Mouse (Mus musculus): ENCODE results near the gene Fbxl20. TPM values are rescaled to one million over a fixed set of nuclear protein-coding genes. Genes with fewer than 3 reads are reported as not detected.

Fbxl20 gene
- polyA plus RNA-seq, 1 experiment from 2014 or later = 29.5 TPM

DNA sequence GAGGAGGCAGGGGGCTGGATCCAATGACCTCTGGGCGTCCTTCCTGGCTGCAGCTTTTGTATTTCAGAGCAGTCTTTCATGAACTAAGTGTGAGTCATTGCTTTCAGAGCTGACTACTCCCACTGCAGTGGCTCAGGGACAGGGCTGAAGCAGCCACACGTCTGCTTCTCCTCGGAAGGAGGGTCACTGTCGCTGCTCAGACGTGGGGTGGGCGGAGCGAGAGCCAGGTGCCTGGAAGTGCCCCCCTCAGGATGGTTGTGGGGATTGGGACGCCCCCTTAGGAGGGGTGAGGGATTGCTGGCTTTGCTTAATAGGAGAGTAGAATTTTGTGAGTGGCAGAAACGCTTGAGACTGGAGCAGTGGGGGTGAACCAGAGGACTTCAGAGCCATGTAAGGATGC, 92.7 kb downstream of the Fbxl20 start:
- Histone ChIP-seq H3K4me3 (replicated peaks) (no peak overlapping the region), H3K27me3 (peaks cover 40% of the 10 kb centered on the region), H3K9me3 (no peaks in the 10 kb centered on the region), H3K36me3 (replicated peaks) (no peaks in the 10 kb centered on the region), H3K4me2 (no peak overlapping the region), H3K27ac (no peak overlapping the region), H3K4me1 (peaks cover 15% of the 10 kb centered on the region), H3K9ac (no peak overlapping the region)
- WGBS = 32% methylated on average over 9 of the region's 9 CpGs
- no peak for ATAC-seq (ENCODE audit: low FRiP score)

DNA sequence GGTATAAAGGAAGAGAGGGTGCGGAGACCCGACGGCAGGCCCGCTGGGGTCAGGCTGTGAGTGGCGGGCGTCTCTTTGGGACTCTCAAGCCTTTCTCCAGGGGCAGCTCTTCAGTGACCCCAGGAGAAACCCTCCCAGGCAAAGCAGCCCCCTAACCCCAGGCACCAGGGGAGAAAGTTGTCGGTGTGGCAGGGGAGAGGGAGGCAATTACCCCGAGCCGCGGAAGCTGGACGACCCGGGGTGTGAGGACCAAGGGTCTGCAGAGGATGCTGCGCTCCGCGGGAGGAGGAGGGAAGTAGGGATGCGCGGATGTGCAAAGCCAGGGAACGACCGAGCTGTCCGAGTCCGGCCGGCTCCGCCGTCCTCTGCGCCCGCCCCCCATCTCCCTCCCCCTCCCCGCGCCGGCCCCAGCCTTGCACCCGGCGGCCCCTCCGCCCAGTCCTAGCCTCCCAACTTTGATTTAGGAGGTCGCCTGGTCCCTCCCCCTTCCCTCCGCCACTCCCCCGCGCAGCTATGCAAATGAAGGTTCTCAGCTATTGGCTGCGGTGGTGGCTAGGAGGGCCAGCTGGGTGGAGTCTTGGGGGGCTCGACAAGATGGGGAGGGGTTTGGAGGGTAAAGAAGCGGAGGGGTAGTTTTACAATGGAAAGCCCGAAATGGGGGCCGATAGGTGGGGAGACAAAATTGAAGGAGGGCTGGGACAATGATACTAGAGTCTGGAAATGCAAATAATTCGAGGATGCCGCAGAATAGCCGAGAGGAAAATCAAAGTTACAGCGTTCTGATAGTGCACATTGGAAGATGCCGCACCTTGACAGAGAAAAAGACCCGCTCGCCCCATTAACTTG, 97.0 kb downstream of the Fbxl20 start, which contains the start of gene Stac2:
TSS of gene Stac2 (minus strand) at position 474 of the 846 bp plus-strand sequence.
- ATAC-seq (ENCODE audit: low FRiP score) = peak; percentile 83
- H3K27ac ChIP-seq = peak within 1 kb of the TSS; percentile 50
- 2% methylated on average over 38 of the region's 48 CpGs for whole genome bisulfite sequencing
- peaks cover 20% of the 10 kb centered on the region for H3K4me1 ChIP-seq
- peak within 1 kb of the TSS; percentile 72 for H3K4me2 ChIP-seq
- H3K36me3 ChIP-seq (replicated peaks) = no peaks in the 10 kb centered on the region
- H3K4me3 ChIP-seq (replicated peaks) = peak within 1 kb of the TSS; percentile 52
- H3K9ac ChIP-seq = peak within 1 kb of the TSS; percentile 51
- H3K9me3 ChIP-seq = no peaks in the 10 kb centered on the region
- peaks cover 82% of the 10 kb centered on the region for H3K27me3 ChIP-seq

DNA sequence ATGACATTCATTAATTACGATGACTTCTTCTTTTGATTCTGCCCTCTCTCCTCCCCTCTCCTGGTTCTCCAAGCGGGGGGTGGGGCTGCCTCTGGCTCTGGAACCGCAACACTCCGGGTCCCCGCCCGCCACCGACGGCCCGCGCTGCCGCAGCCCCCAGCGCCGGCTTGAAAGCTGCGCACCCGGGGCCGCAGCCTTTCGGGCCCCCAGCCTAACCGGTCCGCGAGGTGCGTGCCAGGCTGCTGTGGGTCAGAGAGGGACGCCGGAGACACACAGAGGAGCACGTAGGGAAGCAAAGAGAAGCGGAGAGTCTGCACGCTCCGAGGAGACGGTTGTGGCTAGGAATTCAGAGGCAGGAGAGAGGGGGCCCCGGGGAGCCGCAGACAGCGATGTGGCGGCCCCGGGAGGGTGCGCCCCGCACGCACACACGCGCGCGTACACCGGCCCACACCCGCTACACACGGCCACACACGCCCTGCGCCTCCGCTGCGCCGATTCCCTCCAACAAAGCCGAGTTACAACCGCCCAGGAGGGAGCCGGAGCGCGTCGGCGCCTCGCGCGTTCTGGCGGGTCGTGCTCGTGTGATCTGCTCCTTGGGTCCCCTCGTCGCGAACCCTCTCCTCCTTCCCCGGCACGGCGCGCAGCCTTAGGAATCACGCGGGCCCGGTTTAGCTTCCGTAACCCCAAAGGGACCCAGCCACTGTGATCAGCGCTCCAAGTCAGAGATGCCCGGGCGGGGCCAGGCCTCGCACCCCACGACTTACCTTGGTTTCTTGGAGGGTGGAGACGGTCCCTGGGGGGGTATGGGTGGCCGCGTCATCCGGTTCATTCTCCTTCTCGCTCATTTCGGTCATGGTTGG, 97.8 kb downstream of the Fbxl20 start:
- peak overlapping the region; percentile 50 for H3K27ac ChIP-seq
- peak overlapping the region; percentile 72 for H3K4me2 ChIP-seq
- no peaks in the 10 kb centered on the region for H3K36me3 ChIP-seq (replicated peaks)
- peak overlapping the region; percentile 51 for H3K9ac ChIP-seq
- peaks cover 20% of the 10 kb centered on the region for H3K4me1 ChIP-seq
- H3K4me3 ChIP-seq (replicated peaks) = peak overlapping the region; percentile 52
- peaks cover 88% of the 10 kb centered on the region for H3K27me3 ChIP-seq
- under 1% methylated on average over 83 of the region's 83 CpGs for WGBS
- H3K9me3 ChIP-seq = no peaks in the 10 kb centered on the region
- peak; percentile 27; the same call in 1 of the 2 replicates for ATAC-seq (ENCODE audit: low FRiP score)

DNA sequence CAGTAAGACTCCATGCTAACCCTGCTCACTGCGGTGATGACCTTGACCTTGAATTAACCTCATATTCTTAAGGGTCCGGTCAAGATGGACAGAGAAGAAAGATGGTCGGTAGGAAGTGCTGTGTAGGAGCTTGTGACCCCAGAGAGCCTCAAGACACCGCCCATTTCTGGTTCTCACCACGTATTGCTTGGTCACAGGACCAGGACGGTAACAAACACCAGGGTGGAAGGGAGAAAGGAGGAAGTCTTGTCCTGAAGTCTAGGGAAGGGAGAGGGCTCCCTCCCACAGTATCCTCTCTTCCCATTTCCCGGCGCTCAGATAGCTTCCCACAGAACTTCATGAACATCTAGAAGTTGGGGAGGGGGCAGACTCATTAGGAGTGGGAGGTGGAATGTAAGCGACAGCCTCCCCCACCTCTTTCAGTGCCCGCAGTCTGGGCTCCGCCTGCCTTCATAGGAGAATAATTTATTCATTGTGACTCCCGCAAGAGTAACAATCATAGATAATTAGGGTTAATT, 98.5 kb downstream of the Fbxl20 start:
- H3K9ac ChIP-seq = no peak overlapping the region; the same call in 1 of the 2 replicates
- ATAC-seq (ENCODE audit: low FRiP score) = peak; percentile 36; the same call in 1 of the 2 replicates
- no peaks in the 10 kb centered on the region for H3K9me3 ChIP-seq
- 6% methylated on average over 12 of the region's 12 CpGs for WGBS
- no peaks in the 10 kb centered on the region for H3K36me3 ChIP-seq (replicated peaks)
- H3K4me1 ChIP-seq = peaks cover 20% of the 10 kb centered on the region
- H3K27ac ChIP-seq = no peak overlapping the region
- H3K4me3 ChIP-seq (replicated peaks) = peak overlapping the region; percentile 52
- H3K4me2 ChIP-seq = peak overlapping the region; percentile 72
- peaks cover 86% of the 10 kb centered on the region for H3K27me3 ChIP-seq

DNA sequence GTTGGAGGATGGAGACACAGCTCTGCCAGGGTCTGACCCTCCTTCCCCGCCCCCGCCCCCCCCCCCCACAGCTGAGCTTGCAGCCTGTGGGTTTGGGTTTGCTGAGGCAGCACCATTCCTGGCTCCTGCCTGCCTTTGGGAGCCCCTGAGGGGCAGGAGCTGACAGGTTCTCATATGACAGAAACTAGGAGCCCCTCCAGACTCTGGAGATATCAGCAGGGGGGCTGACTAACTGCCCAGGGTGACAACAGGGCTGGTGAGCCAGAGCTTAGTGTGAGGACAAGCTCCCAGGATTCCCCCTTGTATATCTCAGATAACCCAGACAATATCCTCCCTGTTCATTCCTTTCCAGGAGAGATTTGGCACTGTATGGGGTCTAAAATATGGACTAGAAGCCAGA, 99.3 kb downstream of the Fbxl20 start:
- no peak overlapping the region for H3K27ac ChIP-seq
- H3K36me3 ChIP-seq (replicated peaks) = no peaks in the 10 kb centered on the region
- peak overlapping the region; percentile 4; the same call in 1 of the 2 replicates for H3K4me2 ChIP-seq
- H3K4me1 ChIP-seq = peaks cover 20% of the 10 kb centered on the region
- peaks cover 85% of the 10 kb centered on the region for H3K27me3 ChIP-seq
- no peak overlapping the region for H3K9ac ChIP-seq
- no peaks in the 10 kb centered on the region for H3K9me3 ChIP-seq
- no peak for ATAC-seq (ENCODE audit: low FRiP score)
- H3K4me3 ChIP-seq (replicated peaks) = no peak overlapping the region
- WGBS = 7% methylated on average over 2 of the region's 2 CpGs

DNA sequence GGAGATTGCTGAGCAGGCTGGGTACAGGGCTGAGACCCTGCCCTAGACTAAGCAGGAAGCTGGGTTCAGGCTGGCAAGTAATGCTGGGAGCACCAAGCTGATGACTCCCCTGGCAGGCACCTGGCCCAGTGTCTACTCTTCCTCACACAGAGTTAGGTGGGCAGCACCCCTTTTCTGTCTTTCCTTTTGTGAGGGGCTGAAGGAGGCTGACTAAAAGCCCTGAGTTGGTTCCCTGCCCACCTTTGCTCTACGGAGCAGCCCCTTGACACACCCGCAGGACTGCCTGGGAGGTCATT, 99.7 kb downstream of the Fbxl20 start:
- Histone ChIP-seq H3K4me2 (no peak overlapping the region), H3K9ac (no peak overlapping the region), H3K27ac (no peak overlapping the region), H3K9me3 (no peaks in the 10 kb centered on the region), H3K4me1 (peaks cover 20% of the 10 kb centered on the region), H3K36me3 (replicated peaks) (no peaks in the 10 kb centered on the region), H3K4me3 (replicated peaks) (no peak overlapping the region), H3K27me3 (peaks cover 81% of the 10 kb centered on the region)
- ATAC-seq (ENCODE audit: low FRiP score) = no peak
- WGBS = 20% methylated on average over 2 of the region's 2 CpGs

DNA sequence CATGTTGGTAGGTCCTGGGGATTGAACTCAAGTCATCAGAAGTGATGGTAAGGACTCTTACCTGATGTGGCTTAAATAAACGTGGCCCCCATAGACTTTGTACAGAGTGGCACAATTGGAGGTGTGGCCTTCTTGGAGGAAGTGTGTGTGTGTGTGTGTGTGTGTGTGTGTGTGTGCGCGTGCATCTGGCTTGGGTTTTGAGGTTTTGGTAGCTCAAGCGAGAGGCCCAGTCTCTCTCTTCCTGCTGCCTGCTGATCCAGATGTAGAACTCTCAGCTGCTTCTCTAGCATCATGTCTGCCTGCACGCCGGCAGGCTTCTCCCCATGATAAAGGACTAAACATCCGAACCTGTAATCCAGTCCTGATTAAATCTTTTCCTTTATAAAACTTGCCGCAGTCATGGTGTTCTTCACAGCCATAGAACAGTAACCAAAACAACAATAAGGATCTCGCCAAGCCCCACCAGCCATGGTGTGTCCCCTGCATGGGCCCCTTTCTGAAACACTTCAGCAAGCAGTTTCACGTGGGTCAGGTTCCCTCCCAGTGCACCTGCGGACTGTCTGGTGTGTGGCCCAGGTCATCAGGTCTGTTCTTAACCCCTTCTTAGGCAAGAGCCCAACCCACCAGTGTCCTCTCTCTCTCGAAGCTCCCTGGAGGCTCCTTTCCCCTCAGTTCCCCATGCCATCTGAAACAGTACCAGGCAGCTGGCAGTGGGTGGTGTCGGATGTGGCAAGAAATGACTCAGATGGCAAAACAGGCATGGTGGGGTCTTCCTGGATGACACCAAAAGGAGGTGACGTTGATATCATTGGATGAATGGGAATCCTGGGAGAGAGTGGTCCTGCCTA, 100.3 kb downstream of the Fbxl20 start:
- 73% methylated on average over 14 of the region's 14 CpGs for WGBS
- Histone ChIP-seq H3K4me1 (peaks cover 20% of the 10 kb centered on the region), H3K27me3 (peaks cover 75% of the 10 kb centered on the region), H3K4me3 (replicated peaks) (no peak overlapping the region), H3K4me2 (no peak overlapping the region), H3K36me3 (replicated peaks) (no peaks in the 10 kb centered on the region), H3K9me3 (no peaks in the 10 kb centered on the region), H3K27ac (no peak overlapping the region), H3K9ac (no peak overlapping the region)
- ATAC-seq (ENCODE audit: low FRiP score) = no peak

DNA sequence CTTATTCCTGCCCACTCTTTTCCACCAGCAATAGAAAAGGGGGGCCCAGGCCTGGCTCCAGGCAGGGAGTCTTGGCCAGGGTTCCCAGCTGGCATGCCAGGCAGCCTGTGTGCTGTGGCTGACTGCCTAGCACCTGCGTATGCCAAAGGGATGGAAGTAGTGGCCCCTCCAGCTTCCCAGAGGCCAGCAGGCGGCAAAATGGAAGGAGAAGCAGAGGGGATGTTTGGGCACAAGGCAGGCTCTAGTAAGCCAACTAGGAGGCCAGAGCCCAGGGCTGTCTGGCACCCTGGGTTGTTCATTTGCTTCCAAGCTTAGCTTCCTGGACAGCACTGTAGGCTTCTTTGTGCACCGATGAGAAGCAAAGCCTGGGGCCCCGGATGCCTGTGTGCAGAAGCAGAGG, 102.5 kb downstream of the Fbxl20 start:
- Histone ChIP-seq H3K9me3 (no peaks in the 10 kb centered on the region), H3K27ac (no peak overlapping the region), H3K27me3 (peaks cover 58% of the 10 kb centered on the region), H3K4me2 (no peak overlapping the region), H3K4me1 (peaks cover 16% of the 10 kb centered on the region), H3K9ac (no peak overlapping the region), H3K4me3 (replicated peaks) (no peak overlapping the region), H3K36me3 (replicated peaks) (no peaks in the 10 kb centered on the region)
- ATAC-seq (ENCODE audit: low FRiP score) = no peak
- WGBS = 79% methylated on average over 4 of the region's 4 CpGs

DNA sequence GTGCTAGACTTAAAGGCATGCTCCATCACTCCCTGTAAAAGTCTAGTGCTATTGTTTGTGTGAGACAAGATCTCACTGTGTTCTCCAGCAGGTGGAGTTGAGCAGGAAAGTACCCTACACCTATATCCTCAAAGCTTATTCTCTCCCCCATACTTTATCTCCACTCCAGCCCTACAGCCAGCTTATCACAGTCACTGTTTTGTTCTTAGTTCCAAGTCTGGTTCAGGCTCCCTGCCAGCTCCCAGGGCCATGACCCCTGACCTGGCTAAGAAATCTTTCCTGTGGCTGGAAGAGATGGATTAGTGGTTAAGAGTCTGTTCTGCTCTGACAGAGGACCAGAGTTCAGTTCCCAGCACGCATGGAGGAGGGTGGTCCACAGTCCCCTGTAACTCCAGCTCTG, 103.7 kb downstream of the Fbxl20 start:
- no peak overlapping the region for H3K4me2 ChIP-seq
- peaks cover 3% of the 10 kb centered on the region; the same call in 1 of the 2 replicates for H3K4me1 ChIP-seq
- no peak for ATAC-seq (ENCODE audit: low FRiP score)
- no peak overlapping the region for H3K9ac ChIP-seq
- 80% methylated on average over 1 of the region's 1 CpGs for WGBS
- H3K36me3 ChIP-seq (replicated peaks) = no peaks in the 10 kb centered on the region
- peaks cover 45% of the 10 kb centered on the region for H3K27me3 ChIP-seq
- no peak overlapping the region for H3K4me3 ChIP-seq (replicated peaks)
- no peak overlapping the region for H3K27ac ChIP-seq
- H3K9me3 ChIP-seq = no peaks in the 10 kb centered on the region

DNA sequence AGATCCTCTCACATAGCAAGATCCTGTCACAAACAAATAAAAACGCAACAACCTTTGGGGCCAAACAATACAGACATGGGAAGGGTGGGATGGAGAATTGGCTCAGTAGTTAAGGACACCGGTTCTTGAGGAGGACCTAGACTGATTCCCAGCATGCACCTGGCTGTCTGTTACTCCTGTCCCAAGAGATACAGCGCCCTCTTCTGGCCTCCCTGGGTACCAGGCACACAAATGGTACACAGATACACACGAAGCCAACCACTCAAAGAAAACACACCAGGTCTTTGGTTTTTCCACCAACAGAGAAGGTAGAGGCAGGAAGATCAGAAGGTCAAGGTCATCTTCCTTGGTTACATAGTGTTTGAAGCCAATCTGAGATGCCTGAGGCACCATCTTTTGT, 104.6 kb downstream of the Fbxl20 start:
- 70% methylated on average over 4 of the region's 4 CpGs for WGBS
- peaks cover 37% of the 10 kb centered on the region for H3K27me3 ChIP-seq
- H3K4me1 ChIP-seq = no peaks in the 10 kb centered on the region
- H3K36me3 ChIP-seq (replicated peaks) = no peaks in the 10 kb centered on the region
- no peak overlapping the region for H3K27ac ChIP-seq
- no peak for ATAC-seq (ENCODE audit: low FRiP score)
- H3K9me3 ChIP-seq = no peaks in the 10 kb centered on the region
- no peak overlapping the region for H3K9ac ChIP-seq
- H3K4me3 ChIP-seq (replicated peaks) = no peak overlapping the region
- no peak overlapping the region for H3K4me2 ChIP-seq

DNA sequence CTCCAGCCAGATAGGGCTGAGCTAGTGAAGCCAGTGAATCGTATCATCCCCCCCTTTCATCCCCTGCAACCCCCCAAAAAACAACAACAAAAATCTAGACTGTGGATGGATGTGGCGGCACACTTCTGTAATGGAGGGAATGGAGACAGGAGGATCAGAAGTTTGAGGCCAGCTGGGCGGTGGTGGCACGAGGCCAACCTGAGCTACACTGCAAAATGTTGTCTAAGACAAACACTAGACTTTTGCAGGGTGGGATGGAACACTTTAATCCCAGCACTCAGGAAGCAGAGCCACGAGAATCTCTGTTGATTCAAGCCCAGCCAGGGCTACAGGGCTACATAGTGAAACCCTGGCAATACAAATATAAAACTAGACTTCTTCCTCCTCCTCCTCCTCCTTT, 106.1 kb downstream of the Fbxl20 start:
- Histone ChIP-seq H3K9ac (0 out of 2 replicates have a peak overlapping the region, but pooled peaks have one; percentile 14), H3K27ac (no peak overlapping the region), H3K27me3 (peaks cover 21% of the 10 kb centered on the region), H3K9me3 (no peaks in the 10 kb centered on the region), H3K36me3 (replicated peaks) (no peaks in the 10 kb centered on the region), H3K4me2 (no peak overlapping the region), H3K4me1 (no peaks in the 10 kb centered on the region), H3K4me3 (replicated peaks) (no peak overlapping the region)
- no peak for ATAC-seq (ENCODE audit: low FRiP score)
- 75% methylated on average over 5 of the region's 5 CpGs for WGBS
